Mouse (Mus musculus) 3134 (cell line): Measurements from ENCODE around the gene Dpy19l3.

Experiments
- DNase-seq: peaks from one replicate; pipeline ENCODE4 v3.0.0-alpha.2; 2011; ENCODE audit warnings: low spot score; ENCODE audit not compliant: insufficient read length; ENCODE audit errors: extremely low read depth

Gene Dpy19l3

GRCm38 (mm10) chr7:35753319-35754032 lies 778 bp downstream of the Dpy19l3 start:
- DNase-seq, result peak; percentile 28

DNA sequence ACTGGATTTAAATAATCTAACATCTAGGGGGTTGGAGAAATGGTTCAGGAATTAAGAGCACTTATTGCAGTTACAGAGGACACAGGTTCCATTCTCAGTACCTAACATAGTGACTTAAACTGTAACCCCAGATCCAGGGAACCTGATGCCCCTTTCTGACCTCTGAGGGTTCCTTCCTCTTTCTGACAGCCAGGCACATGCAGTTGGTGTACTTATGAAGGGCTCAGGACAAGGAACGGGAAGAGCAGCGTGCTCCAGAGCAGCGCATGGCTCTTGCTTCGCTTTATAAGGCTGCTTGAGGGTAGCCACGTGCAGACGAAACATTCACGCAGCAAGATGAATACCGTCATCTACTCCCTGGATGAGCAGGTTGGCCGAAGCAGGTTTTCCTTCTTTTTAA lies 3.4 kb downstream of the Dpy19l3 start:
- DNase-seq, result no peak

- DNase-seq, result no peak
Measured at GRCm38 (mm10) chr7:35747397-35747964, 6.8 kb downstream of the Dpy19l3 start.

- no peak for DNase-seq
Measured at GRCm38 (mm10) chr7:35746686-35747396, 7.4 kb downstream of the Dpy19l3 start.

GRCm38 (mm10) chr7:35745281-35745702 lies 9.0 kb downstream of the Dpy19l3 start:
- DNase-seq, result peak; percentile 51

DNA sequence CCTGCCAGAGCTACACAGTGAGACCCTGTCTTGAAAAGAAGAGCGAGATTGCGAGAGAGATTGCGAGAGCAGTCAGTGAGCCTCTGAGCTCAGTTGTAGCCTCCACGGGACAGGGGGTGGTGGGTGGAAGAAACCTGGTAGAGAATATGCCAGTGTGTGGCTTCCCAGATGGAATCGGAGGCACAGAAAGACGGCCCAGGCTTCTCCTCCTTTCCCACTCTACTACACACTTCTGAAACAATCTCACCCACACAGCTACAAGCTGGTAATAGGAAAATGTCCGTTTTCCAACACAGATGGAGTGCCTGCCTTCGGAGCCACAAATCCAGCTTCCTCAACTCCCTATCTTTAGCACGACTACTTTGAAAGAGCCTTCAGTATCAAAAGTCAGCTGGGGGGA lies 9.5 kb downstream of the Dpy19l3 start:
- DNase-seq, result no peak

- no peak for DNase-seq
Measured at GRCm38 (mm10) chr7:35742310-35742709, 11.9 kb downstream of the Dpy19l3 start.

GRCm38 (mm10) chr7:35741858-35742257 lies 12.4 kb downstream of the Dpy19l3 start:
- DNase-seq, result no peak

DNA sequence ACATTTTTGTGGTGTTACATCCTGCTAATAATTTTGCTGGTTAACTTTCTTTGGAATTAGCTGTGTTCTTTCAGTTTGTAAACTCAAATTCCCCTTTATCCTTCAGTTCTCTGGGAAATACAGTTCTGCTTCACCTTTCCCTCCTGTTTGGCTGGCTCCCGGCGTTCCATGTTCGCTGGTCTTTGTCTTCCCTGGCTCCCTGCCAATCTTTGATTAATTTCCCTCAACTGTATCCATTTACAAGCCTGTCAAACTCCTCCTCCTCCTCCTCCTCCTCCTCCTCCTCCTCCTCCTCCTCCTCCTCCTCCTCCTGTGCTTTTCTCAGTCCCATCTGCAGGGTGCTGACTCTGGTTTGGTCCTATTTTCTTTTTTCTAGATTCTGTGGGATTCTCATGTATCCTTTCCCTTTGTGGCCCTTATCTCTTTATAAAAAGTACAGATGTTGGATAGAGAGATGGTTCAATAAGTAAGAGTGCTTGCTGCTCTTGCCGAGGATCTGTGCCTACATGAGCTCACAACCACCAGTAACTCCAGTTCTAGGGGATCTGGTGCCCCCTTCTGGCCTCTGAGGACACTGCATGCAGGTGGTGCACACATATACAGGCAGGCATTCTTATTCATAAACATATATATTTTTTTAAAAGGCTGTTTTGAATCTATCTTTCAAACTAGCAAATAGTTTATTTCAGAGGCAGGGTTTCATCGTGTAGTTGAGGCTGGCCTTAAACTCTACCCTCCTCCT lies 13.6 kb downstream of the Dpy19l3 start:
- no peak for DNase-seq

DNA sequence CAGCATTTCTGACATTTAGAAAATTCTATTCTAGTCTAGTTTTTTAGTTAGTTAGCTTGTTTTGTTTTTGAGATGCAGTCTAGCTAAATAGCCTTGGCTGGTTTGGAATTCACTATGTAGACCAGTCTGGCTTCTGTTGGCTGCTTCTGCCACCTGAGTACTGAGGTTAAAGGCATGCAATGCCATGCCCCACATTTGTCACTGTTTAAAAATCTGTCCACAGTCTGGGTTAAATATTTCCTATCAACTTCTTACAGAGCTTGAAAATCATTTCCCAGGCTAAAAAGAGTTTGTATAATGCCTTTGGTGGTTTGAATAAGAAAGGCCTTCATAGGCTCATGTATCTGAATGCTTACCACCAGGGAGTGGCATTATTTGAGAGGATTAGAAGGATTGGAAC lies 15.4 kb downstream of the Dpy19l3 start:
- DNase-seq, result no peak

DNA sequence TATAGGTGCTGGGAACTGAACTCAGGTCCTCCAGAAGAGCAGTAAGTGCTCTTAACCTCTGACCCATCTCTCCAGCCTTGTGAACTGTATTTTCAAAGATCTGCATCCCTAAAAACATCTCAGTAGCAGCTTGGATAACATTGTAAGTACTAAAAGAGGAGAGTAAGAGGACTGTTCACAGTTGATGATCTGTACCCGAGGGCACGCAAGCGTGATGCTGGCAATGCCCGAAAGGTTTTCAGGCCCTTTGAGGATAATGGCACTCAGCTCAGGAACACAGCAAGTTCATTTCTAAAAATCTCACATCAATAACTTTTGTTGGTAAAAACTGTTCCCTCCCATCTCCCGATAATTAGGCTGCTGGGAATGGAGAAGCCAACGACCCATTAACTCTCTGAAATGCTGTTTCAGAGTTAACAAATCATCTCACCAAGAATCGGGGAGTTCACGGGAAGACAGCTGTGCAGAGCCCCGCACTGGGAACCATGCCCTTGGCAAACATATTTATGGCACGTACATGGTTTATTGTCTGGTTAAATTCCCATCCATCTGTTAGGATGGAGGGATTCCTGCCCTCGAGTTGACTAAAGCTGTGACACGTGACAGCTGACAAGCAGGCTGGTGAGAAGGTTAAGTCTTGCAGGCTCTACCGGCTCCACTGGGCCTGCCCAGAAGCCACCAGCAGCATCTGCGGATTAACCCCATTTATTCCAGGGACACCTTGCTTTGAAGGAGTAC lies 20.8 kb downstream of the Dpy19l3 start:
- DNase-seq, result no peak

DNA sequence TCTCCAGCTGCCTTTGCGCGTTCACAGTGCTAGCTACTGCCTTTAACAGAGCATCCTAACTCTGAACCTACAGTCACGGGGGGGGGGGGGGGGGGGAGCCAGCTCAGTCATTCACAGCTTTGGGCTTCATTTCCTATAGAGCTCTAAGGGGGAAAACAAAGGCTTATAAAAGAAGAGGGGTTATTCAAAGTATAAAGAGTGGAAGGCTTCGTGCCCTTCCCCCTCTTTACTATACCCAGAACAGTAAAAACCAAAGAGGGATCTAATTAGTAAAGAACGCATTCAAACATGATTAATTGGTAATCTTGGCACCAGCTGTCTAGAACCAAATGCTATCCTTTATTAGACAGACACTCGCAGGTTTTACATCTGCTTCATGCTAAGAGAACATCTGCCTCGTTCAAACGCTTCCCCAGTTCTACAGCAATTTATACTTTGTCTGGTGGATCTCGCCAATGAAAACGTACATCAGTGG lies 21.6 kb downstream of the Dpy19l3 start:
- no peak for DNase-seq

GRCm38 (mm10) chr7:35729621-35730031 lies 24.6 kb downstream of the Dpy19l3 start:
- no peak for DNase-seq

GRCm38 (mm10) chr7:35728376-35728775 lies 25.9 kb downstream of the Dpy19l3 start:
- DNase-seq, result no peak

DNA sequence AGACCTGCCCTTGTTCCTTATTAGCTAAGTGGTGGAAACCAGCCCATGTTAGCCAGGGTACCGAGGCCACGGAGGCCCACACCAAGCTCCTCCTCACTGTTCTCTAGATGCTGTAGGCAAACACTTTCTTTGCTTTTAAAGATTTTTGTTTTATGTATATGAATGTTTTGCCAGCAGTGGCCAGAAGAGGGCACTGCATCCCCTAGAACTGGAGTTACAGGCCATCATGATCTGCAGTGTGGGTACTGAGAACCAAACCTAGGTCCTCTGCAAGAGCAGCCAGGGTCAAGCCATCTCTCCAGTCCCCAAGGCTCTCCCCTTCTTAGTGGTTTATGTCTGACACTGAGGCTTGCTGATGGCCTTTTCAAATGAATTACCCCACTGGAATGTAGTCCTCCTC lies 31.2 kb downstream of the Dpy19l3 start:
- DNase-seq, result no peak

GRCm38 (mm10) chr7:35718421-35719178 lies 35.7 kb downstream of the Dpy19l3 start:
- no peak for DNase-seq

DNA sequence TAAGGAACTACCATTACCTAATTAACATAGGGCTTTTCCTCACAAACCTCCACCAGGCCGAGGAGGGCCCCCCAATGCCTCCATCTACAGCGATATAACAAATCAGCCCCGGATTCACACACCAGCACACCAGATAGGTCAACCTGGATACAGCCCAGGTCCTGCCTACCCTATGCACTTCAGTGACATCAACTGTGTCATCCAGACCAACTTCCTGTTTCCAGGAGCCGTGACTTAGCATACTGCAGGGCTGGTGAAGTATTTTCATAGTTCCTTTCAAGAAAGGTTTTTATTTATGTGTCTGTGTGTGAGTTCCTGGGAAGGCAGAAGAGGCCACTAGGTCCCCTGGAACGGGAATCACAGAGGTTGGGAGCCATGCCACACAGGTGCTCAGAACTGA lies 43.9 kb downstream of the Dpy19l3 start:
- DNase-seq, result no peak

GRCm38 (mm10) chr7:35708101-35708500 lies 46.2 kb downstream of the Dpy19l3 start:
- DNase-seq, result no peak

DNA sequence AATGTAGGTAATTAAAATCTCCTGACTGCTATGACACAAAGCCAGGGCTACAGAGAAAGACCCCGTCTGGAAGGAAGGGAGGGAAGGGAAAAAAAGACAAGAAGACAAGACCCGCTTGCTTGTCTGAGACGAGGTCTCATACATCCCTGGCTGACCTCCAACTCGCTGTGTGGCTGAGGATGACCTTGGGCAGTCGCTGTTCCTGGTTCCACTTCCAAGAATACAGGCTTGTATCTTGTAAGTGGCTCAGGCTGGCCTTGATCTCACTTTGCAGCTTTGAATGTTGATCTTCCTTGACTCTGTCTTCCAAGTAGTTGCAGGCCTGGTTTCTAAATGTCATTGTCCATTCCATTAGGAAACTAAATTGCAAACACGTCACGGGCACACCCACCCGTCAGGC lies 55.2 kb downstream of the Dpy19l3 start:
- no peak for DNase-seq

DNA sequence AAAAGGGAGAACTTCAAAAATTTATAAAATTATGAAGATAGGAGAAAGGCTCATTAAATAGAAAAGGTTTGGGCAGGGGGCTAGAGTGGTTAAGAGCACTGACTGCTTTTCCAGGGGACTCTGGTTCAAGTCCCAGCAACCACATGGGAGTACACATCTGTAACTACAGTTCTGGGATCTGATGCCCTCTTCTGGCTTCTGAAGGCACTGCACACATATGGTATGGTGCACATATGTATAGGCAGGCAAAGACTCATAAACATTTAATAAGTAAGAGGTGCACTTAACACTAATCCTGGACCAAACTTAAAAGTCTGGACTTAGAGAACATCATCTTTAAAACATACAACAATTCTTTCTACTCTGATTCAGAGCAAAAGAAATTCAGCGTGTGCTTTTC lies 56.2 kb downstream of the Dpy19l3 start:
- DNase-seq, result no peak
